Mouse (Mus musculus) megakaryocyte, embryonic 14.5 days (primary cell): ENCODE data around the gene Hoxc11.

Experiments
- FLI1 ChIP-seq: IDR thresholded peaks from 2 replicates; pipeline ENCODE4 v1.6.1; 2012; ENCODE audit warnings: low read length, inconsistent platforms, mixed read lengths
- GATA1 ChIP-seq: IDR thresholded peaks from 3 replicates; pipeline ENCODE4 v1.6.1; 2012; ENCODE audit warnings: mixed read lengths, low read length, inconsistent platforms, borderline replicate concordance

DNA sequence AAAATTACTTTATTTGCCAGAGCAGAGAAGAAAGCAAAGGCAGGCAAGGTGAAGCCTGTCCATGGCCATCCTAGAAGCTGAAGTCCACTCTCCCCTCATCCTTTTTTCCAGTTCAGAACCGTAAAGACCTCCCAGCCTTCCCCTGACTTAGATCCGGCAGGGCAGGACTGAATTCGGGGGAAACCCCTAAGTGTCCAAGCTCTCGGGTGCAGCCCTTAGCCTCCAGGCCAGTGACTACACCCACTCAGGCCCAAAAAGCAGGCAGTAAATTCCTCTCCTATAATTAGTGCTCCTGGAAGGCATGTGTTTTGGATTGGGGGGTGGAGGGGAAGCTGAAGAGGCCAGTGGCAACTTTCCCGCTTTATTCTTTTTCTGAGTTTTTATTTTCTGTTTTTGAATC is 51.6 kb downstream of the Hoxc11 start:
- TF ChIP-seq FLI1 (no peak), GATA1 (no peak)
